Comparison of ENCODE assay signal across 16 mouse cellular contexts in the genomic region with DNA sequence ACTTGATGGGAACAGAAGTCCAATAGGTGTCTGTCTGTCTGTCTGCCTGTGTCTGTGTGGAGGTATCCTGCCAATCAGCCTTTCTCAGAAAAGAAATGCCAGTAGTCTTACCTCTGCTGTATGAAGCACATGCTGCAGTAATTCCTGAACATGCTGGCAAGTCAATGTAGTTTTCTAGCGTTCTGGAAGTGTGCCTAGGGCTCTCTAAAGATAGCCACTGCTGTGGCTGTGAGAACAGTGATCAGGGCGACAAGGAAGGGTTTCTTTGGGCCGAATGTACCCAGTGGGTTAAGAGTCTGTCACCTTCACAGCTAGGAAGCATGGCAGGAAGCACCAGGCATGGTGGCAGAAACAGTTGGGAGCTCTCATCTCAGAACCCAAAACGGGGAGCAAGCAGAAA. TPM values are rescaled to one million over a fixed set of nuclear protein-coding genes. Genes with fewer than 3 reads are reported as not detected.
DNase-seq lines count a peak whose midpoint lies in the region; ATAC-seq and TF ChIP-seq lines count a peak whose summit lies in the region.
"Had no signal": no experiment of that assay in that cellular context is flagged by ENCODE, and none has a peak within 500 bp of the region (broad histone marks: within the 10 kb centered on the region; RNA-seq: fewer than 3 reads in every experiment).

No protein-coding gene starts in this region.

- no peak overlapping the region for H3K4me2 ChIP-seq in hindbrain, postnatal 0 days (ENCODE audit: low read depth, low read length)
- no peak overlapping the region for H3K4me2 ChIP-seq in hindbrain, embryonic 11.5 days (replicated peaks; ENCODE audit: low read depth, low read length)
- H3K4me2 ChIP-seq in CH12.LX (ENCODE audit: insufficient read depth, low read depth, poor library complexity, severe bottlenecking) = no peak overlapping the region
- no peak overlapping the region for H3K4me2 ChIP-seq in heart, embryonic 15.5 days
- H3K4me2 ChIP-seq: intestine, embryonic 15.5 days; lung, embryonic 14.5 days; neural tube, embryonic 12.5 days had no signal

- H3K79me2 ChIP-seq in CH12.LX (replicated peaks; ENCODE audit: control insufficient read depth, extremely low read depth, insufficient read depth, poor library complexity, severe bottlenecking) = no peaks in the 10 kb centered on the region

- dilution Hi-C loops in CH12.LX (cut with MboI; ENCODE audit: extremely low pct_ligation_motif_present, extremely low pct_unique_long_range_greater_than_20kb, low sequenced_read_pairs) = no loop called here

- peak; percentile 2 for DNase-seq in embryo, embryonic 10 days (ENCODE audit: low spot score)
- no peak for DNase-seq in embryo, embryonic 10.5 days (ENCODE audit: low spot score)
- DNase-seq in hindbrain, postnatal 0 days (ENCODE audit: low spot score) = no peak
- DNase-seq in hindbrain, embryonic 11.5 days (ENCODE audit: low spot score) = no peak
- DNase-seq in CH12.LX (ENCODE audit: extremely low read depth) (no peak), liver (no peak)
- DNase-seq in c-Kit-positive CD71-positive TER-119-positive erythroid progenitor cells, embryonic 14.5 days (ENCODE audit: low spot score) = no peak
- DNase-seq: adrenal gland, postnatal 14 days; B cell, adult 2 months; kidney, postnatal 14 days; lung, embryonic 14.5 days; spleen, adult 18-20 months had no signal

- H3K27ac ChIP-seq in hindbrain, postnatal 0 days = no peak overlapping the region
- H3K27ac ChIP-seq in hindbrain, embryonic 11.5 days (ENCODE audit: low read depth, low read length) = no peak overlapping the region
- no peak overlapping the region for H3K27ac ChIP-seq in CH12.LX (ENCODE audit: insufficient read depth, low read depth)
- peak overlapping the region; percentile 55 for H3K27ac ChIP-seq in heart, embryonic 15.5 days
- H3K27ac ChIP-seq: intestine, embryonic 15.5 days; neural tube, embryonic 12.5 days had no signal

- H3K27me3 ChIP-seq in hindbrain, postnatal 0 days (ENCODE audit: insufficient read depth, low read length) = no peaks in the 10 kb centered on the region
- no peaks in the 10 kb centered on the region for H3K27me3 ChIP-seq in hindbrain, embryonic 11.5 days (ENCODE audit: control insufficient read depth, insufficient read depth, low read length)
- H3K27me3 ChIP-seq in CH12.LX (replicated peaks) = no peaks in the 10 kb centered on the region
- H3K27me3 ChIP-seq in heart, embryonic 15.5 days = no peaks in the 10 kb centered on the region
- H3K27me3 ChIP-seq: intestine, embryonic 15.5 days; neural tube, embryonic 12.5 days had no signal

- peaks cover 9% of the 10 kb centered on the region; the same call in 1 of the 2 replicates for H3K36me3 ChIP-seq in hindbrain, postnatal 0 days (ENCODE audit: insufficient read depth, low read length)
- peaks cover 8% of the 10 kb centered on the region for H3K36me3 ChIP-seq in hindbrain, embryonic 11.5 days (ENCODE audit: control insufficient read depth, insufficient read depth, low read length)
- H3K36me3 ChIP-seq in CH12.LX (replicated peaks in 1 of 2; ENCODE audit: control insufficient read depth in 1 of 2, insufficient read depth in 1 of 2, low read length in 1 of 2) = peaks cover 31 to 73% of the 10 kb centered on the region in 2 experiments
- peaks cover 24% of the 10 kb centered on the region for H3K36me3 ChIP-seq in heart, embryonic 15.5 days

- H3K4me1 ChIP-seq in hindbrain, postnatal 0 days (ENCODE audit: insufficient read depth, low read length) = no peaks in the 10 kb centered on the region
- no peaks in the 10 kb centered on the region for H3K4me1 ChIP-seq in hindbrain, embryonic 11.5 days (replicated peaks; ENCODE audit: control insufficient read depth, insufficient read depth, low read length)
- peaks cover 0 to 7% of the 10 kb centered on the region in 2 experiments; a peak in 1 of 4 replicates for H3K4me1 ChIP-seq in CH12.LX (ENCODE audit: control insufficient read depth in 1 of 2, insufficient read depth in 2 of 2)
- peaks cover 9% of the 10 kb centered on the region for H3K4me1 ChIP-seq in heart, embryonic 15.5 days (replicated peaks)
- H3K4me1 ChIP-seq: intestine, embryonic 15.5 days; neural tube, embryonic 12.5 days had no signal

- TF ChIP-seq RAD21 in CH12.LX (IDR thresholded peaks at IDR 0.05; ENCODE audit: low read depth, low read length) = no peak

- no peak for TF ChIP-seq POLR2A in CH12.LX (IDR thresholded peaks at IDR 0.05; ENCODE audit: low read depth, low read length)

- ATAC-seq in hindbrain, postnatal 0 days = peak; percentile 27; the same call in 1 of the 2 replicates
- ATAC-seq in hindbrain, embryonic 11.5 days (ENCODE audit: low FRiP score) = no peak
- no peak for ATAC-seq in heart, embryonic 15.5 days (replicated peaks; ENCODE audit: insufficient number of reproducible peaks, insufficient read depth, low FRiP score, low read depth)
- ATAC-seq: intestine, embryonic 15.5 days; midbrain, embryonic 16.5 days had no signal

- no peaks in the 10 kb centered on the region for H3K9me3 ChIP-seq in hindbrain, postnatal 0 days (ENCODE audit: low read length)
- H3K9me3 ChIP-seq in hindbrain, embryonic 11.5 days (ENCODE audit: control insufficient read depth, low read length) = no peaks in the 10 kb centered on the region; the same call in 1 of the 2 replicates
- H3K9me3 ChIP-seq in CH12.LX (replicated peaks; ENCODE audit: low read length) = peaks cover 6% of the 10 kb centered on the region
- H3K9me3 ChIP-seq in heart, embryonic 15.5 days (replicated peaks) = no peaks in the 10 kb centered on the region
- H3K9me3 ChIP-seq: intestine, embryonic 15.5 days had no signal

- in situ Hi-C loops in CH12.LX (cut with MboI; ENCODE audit: low pct_ligation_motif_present, low pct_unique_long_range_greater_than_20kb, low sequenced_read_pairs) = no loop called here

- no peak overlapping the region for H3K4me3 ChIP-seq in hindbrain, postnatal 0 days (ENCODE audit: low read length)
- no peak overlapping the region for H3K4me3 ChIP-seq in hindbrain, embryonic 11.5 days (ENCODE audit: low read depth, low read length)
- no peak overlapping the region for H3K4me3 ChIP-seq in CH12.LX (replicated peaks in 1 of 3; ENCODE audit: low read depth in 2 of 3, low read length in 2 of 3, poor library complexity in 1 of 3)
- H3K4me3 ChIP-seq in heart, embryonic 15.5 days = no peak overlapping the region
- H3K4me3 ChIP-seq: intestine, embryonic 15.5 days; neural tube, embryonic 12.5 days had no signal

- no peak for TF ChIP-seq CTCF in hindbrain, postnatal 0 days (IDR thresholded peaks at IDR 0.05; ENCODE audit: low read depth)
- no peak for TF ChIP-seq CTCF in CH12.LX (conservative IDR thresholded peaks at IDR 0.05 in 1 of 2, IDR thresholded peaks at IDR 0.05 in 1 of 2; ENCODE audit: low read depth in 2 of 2, low read length in 2 of 2)

- TF ChIP-seq EP300 in CH12.LX (IDR thresholded peaks at IDR 0.05; ENCODE audit: low read length) = no peak

- 86% methylated on average over 4 of the region's 4 CpGs for WGBS in hindbrain, postnatal 0 days
- WGBS in hindbrain, embryonic 11.5 days = 90% methylated on average over 4 of the region's 4 CpGs
- WGBS in heart, embryonic 15.5 days = 53% methylated on average over 4 of the region's 4 CpGs

- H3K9ac ChIP-seq in hindbrain, postnatal 0 days (replicated peaks; ENCODE audit: low read length) = no peak overlapping the region
- H3K9ac ChIP-seq in hindbrain, embryonic 11.5 days (ENCODE audit: low read depth, low read length) = no peak overlapping the region
- H3K9ac ChIP-seq in CH12.LX (ENCODE audit: insufficient read depth, low read depth) = no peak overlapping the region
- H3K9ac ChIP-seq in heart, embryonic 15.5 days = no peak overlapping the region
- H3K9ac ChIP-seq: intestine, embryonic 15.5 days; lung, embryonic 14.5 days; neural tube, embryonic 12.5 days had no signal

TF ChIP-seq in CH12.LX, 34 proteins besides CTCF, POLR2A, EP300 and RAD21:
- no peak for TF ChIP-seq JUN (IDR thresholded peaks at IDR 0.05; ENCODE audit: insufficient read depth, low read depth, low read length)
- no peak for TF ChIP-seq JUND (conservative IDR thresholded peaks at IDR 0.05; ENCODE audit: low read depth, low read length)
- 0 out of 2 replicates have a peak, but pooled peaks have one; percentile 7 for TF ChIP-seq POLR2AphosphoS2 (IDR thresholded peaks at IDR 0.05; ENCODE audit: low read depth, low read length)
- no peak for TF ChIP-seq MYC (IDR thresholded peaks at IDR 0.05; ENCODE audit: low read depth, low read length)

RNA-seq across cellular contexts. Expression of a gene that starts 17.0 kb away (rescaled TPM):
- 17.1 and 20.6 TPM in 2 replicates for total RNA-seq in hindbrain, postnatal 0 days (2014; rRNA removed)
- 12.5 and 14.0 TPM in 2 replicates for polyA plus RNA-seq in hindbrain, postnatal 0 days (2015; fragmentation: Nextera tagmentation; extraction: Ambion mirVana)
- 49.3 and 62.4 TPM in 2 replicates for polyA plus RNA-seq in hindbrain, embryonic 11.5 days (2014; fragmentation: Nextera tagmentation; extraction: Ambion mirVana)
- total RNA-seq in CH12.LX (2012; rRNA removed) (5.3 and 8.1 TPM in 2 replicates), CH12.LX (2014; rRNA removed) (2.6 and 3.0 TPM in 2 replicates)
- 1.7 and 2.1 TPM in 2 replicates for polyA plus RNA-seq in CH12.LX (2012; ENCODE audit: insufficient read length, low read depth)
- 33.9 and 48.6 TPM in 2 replicates for polyA plus RNA-seq in heart, embryonic 15.5 days (2015; fragmentation: Nextera tagmentation; extraction: Ambion mirVana)
